Mouse (Mus musculus): ENCODE results near the gene Cdc42ep1. TPM values are rescaled to one million over a fixed set of nuclear protein-coding genes. Genes with fewer than 3 reads are reported as not detected.
"Not testable (repeated sequence)": the region's sequence is repeated elsewhere in the genome, so short reads cannot be mapped to it uniquely, and the experiment has no call there.

Gene Cdc42ep1
- polyA plus RNA-seq, 2 experiments from 2014 or later: not detected

DNA sequence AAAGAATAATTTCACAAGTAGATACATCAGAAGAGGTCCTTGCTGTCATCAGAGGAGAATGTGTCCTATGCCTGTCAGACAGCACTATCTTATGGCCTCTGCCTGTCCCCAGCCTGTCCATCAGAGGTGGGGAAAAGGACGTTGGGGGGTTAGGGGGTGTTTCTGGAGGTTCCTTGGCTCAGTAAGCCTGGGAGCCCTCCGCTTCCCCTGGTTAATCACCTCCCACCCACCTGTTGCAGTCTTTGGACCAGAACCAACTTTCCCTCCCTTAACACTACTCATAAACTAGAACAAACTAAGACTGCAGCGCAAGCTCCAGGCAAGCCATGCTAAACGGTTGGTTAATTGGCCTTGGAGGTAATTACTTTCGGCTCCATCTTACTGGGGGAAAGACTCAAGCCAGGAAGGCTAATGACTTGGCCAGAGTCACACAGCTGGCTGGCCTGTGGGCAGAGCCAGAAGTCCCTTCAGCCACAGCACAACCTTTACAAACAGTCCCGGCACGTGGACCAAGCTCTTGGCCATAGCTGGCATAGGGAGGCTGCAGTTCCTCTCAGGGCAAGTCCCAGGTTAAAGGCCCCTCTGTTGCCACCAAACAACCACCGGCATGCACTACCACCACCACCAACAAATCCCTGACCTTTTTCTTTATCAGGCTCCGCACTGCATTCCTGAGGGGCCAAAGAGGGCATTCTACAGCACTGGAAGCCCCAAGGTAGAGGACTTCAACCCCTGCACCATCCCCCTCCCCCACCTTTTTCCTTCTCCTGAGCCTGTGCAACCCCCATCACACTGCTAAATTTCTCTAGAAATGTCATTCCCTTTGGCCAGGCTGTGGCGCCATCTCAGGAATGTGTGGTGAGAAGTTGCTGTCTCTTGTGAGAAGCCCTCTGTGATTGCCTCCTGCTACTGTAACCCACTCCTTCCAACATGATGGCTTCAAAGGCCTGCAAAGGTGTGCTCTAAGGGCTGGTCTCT is 11.4 kb upstream of the Cdc42ep1 start:
- ATAC-seq: no peak

DNA sequence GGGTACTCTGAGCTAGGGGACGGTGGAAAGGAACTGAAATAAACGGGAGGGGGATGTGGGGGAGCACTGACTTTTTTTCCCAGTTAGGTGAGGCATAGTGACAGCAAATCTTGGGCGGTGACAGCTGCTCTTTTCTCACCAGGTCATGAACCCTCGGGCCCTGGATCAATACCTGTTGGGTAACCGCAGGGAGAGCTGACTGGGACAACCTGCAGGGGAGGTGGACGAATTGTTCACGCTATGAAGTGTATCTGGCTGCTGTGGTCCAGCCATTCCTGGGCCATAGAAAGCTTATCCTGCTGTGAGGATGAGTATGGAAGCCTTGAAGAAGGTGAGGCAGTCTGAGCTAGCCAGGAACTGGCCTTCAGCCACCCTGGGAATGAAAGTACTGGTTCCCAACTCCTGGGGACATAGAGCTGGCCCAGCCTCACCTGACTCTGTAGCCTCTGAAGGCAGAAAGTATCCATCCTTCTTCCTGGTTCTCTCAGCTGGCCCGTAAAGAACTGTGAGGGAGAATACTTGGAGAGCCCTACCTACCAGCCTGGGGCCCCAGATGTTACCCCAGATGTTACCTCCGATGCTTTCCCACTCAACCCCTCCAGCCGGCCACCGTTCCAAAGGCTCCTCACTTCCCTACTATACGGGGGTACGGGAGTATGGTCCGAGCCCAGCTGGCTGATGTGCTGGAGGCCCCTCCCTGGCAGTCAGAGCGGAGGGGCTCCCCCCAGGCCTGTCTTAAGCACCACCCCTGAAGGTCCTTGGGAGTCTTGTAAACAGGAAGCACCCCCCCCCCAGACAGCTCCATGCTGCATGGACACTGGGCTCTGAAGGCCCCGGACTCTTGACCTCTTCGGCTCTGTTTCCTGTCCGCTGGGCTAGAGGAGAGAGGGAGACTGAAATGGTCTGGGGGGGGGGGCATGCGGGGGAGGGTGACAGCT is 10.4 kb upstream of the Cdc42ep1 start:
- no peak for ATAC-seq

DNA sequence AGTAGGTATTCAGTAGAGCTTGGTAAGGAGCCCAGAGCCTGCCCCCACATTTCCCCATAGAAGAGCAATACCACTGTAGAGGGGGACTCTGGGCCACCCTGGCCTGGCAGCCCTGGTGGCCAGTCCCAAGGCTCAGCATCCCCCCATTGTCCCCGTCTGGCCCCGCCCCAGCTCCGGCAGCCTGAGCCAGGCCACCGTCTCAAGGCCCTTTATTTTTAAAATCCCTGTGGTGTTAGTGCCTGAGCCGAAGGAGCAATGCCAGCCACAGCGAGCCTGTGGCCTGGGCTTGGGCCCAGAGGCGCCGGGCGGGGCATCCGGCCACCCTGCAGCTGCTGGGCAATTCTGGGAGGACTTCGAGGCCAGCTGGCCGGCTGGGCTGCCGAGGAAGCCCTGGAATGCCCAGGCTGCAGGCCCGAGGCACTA is 9.7 kb upstream of the Cdc42ep1 start:
- ATAC-seq: no peak

DNA sequence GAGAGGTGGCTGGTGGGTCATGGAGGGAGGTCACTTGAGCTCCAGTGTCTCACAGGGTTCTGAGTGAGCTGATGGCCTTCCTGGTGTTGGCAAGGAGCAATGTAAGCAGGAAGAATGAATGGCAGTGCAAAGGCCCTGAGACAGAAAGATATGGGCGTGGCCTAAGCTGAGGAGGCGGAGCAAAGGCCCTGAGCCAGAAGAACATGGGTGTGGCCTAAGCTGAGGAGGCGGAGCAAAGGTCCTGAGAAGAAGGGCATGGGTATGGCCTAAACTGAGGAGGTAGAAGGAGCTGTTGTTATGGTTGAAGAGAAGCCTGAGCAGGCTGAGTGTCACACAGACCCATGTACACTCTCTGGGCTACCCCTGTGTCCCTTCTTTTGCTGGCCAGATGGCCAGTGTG is 8.8 kb upstream of the Cdc42ep1 start:
- ATAC-seq: no peak

DNA sequence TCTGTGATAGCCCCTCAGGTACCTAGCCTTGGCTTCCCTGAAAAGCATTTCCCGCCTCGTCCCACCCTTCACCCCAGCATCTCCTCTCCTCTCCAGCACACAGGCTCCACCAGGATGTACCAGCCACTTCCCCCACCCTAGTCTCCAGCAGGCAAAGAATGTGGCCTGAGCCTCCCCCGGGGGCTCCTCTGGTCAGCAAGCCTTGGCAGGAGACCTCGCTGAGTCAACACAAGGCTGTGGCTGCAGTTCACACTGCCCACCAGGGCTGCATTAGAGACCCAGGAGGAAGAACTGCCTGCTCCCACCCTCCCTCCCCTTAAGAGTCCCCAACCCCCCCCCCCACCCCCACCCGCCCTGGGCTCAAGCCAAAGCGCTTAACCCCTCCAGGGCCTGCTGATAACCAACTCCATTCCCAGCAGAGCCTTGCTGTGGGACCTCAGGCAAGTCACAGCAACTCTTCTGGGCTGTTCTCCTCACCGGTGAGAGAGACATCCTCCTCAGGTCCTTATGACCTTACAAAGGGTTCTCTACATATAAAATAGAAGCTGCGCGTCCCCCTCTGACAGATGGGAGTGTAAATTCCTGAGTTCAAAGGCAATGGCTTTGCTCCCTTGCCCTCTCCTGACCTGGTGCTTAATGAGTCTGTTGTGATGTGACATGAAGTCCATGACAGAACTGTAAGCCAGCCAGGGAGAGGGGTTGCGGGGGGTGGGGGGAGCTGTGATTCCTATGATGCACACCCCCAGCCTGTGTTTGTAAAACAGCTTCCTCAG is 8.0 kb upstream of the Cdc42ep1 start:
- no peak for ATAC-seq

DNA sequence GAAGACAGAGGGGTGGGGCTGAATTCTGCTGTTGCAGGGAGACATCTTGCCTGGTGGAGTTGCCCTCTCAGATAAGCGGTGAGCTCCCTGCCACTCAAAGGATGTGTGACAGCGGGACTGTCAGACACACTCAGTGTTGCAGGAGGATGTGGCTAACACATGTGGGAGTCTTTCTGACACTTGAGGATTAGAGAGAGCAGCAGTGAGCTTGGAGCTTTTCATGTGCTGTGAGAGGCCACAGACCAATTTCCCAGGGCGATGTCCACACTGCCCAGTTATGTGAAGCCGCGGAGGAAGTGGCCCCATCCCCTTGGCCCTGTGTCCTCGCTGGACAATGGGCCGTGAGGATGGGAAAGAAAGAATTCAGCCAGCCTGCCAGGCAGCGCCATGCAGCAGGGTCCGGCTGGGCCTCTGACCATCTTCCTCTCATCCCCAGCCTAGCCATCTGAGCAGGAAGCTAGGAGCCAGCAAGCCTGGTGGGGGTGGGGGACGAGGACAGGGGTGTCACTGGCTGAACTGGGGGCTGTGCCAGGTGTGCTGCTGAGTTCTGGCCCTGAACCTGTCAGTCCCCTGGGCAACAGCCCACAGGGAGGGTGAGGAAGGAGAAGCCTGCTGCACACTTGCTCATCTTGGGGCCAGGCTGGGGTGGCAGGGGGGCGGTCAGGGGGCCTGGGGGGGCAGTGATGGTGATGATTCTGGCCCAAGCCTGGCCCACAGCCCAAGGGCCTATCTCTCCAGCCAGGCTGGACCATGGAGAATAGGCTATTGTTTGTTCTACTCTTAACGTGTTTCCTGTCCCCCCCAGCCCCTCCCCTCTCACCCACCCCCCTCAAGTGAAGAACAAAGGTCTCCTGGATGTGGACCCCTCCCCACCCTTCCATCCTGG is 7.0 kb upstream of the Cdc42ep1 start:
- ATAC-seq: peak; percentile 95

DNA sequence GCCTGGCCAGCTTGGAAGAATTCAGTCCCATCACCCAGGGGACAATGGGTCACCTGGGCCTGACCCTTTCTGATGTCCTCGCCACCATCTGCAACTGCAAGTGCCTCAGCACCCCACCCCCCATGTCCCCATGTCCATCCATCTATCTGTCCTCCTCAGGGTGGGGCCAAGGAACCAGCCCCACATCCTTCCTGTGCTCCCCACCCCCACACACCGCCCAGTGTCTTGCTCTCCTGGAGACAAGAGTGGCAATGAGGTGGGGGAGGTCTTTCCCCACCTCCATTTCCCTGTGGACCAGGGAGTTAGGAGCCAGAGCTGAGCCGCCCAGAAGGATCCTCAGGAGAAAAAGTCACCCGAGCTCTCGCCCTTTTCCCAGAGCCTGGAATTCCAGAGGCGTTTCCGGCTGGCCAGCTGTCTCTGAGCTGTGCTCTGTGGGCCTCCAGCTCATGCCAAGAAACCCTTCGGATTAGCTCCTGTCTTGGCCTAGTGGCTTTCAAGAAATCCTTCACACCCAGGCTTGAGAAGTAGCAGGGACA is 6.3 kb upstream of the Cdc42ep1 start:
- no peak for ATAC-seq

DNA sequence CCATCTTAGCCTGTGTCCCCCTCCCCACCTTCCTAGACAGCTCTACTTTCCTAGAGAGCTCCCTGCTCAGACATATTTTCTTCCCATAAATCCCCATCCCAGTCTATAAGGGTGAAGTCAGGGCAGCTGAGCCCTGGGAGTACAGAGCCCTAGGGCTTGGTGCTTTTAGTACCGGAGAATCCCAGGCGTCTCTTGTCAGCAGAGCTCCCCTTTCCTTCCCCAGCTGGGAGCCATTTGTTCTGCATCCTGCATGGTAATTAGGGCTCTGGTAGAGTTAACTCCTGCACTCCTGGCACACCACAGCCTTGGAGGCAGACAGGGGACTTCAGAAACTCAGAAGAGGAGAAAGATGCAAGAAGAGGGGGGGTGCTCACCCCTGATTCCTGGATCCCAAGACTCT is 2.7 kb upstream of the Cdc42ep1 start:
- ATAC-seq: no peak

DNA sequence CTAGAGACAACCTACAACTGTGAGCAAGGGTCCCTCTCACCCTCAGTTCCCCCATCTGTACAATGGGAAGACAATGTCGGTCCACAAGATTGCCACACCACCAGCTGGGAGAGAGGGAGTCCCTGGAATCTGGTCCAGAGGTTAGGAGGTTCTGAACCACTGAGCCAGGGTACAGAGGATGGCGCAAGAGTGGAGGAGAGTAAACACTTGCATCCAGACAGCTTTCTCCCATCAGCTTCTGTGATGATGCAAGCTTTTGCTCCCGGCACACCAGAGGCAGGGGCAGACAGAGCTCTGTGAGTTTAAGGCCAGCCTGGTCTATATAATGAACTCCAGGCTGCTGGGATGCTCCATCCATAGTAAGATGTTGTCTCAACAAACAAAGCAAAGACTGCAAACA is 2.2 kb upstream of the Cdc42ep1 start:
- ATAC-seq: no peak

DNA sequence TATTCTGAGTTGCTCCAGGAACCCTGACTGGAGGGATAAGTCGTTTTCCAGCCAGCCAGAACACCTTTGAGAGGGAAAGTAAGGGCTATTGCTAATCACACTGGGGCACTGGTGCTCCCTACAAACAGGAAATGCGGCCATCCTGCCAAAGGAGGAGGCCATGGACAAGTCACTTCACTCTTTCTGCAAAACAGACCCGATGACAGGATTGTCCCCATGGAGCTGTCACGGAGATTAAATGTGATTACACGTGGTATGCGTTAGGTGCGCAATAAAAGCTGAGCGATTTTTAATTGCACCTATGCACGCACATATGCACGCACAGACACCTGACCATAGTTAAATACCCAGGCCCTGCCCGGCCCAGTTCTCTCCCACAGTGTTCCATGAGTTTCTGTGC is 1.7 kb upstream of the Cdc42ep1 start:
- ATAC-seq: no peak

DNA sequence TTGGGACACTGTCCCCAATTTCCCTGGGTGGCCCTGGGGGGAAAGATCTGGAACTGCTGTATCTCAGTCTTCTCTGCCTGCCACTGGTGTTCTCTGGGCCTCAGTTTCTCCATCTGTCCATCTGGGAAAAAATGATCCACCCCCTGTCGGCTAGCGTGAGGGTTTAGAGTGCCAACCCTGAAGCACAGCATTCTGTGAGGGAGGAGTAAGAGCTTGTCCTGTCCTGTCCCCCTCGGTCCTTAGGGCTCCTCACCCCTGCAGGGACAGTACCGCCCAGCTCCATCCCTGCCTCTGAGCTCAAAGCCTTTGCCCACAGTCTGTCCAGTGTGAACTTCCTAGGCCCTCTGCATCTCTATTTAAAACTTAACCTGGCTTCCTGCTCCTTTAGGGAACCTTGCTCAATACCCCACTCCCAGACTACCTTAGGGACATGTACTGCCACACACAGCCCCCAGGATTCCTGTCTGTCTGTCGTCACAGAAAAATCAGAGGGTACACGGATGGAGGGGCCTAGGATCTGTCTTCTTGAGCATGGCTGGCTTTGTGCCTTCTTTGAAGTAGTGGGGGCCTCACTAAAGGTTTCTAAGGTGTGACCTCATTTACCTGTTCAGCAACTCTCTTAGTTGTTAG is 1.1 kb upstream of the Cdc42ep1 start:
- no peak for ATAC-seq

DNA sequence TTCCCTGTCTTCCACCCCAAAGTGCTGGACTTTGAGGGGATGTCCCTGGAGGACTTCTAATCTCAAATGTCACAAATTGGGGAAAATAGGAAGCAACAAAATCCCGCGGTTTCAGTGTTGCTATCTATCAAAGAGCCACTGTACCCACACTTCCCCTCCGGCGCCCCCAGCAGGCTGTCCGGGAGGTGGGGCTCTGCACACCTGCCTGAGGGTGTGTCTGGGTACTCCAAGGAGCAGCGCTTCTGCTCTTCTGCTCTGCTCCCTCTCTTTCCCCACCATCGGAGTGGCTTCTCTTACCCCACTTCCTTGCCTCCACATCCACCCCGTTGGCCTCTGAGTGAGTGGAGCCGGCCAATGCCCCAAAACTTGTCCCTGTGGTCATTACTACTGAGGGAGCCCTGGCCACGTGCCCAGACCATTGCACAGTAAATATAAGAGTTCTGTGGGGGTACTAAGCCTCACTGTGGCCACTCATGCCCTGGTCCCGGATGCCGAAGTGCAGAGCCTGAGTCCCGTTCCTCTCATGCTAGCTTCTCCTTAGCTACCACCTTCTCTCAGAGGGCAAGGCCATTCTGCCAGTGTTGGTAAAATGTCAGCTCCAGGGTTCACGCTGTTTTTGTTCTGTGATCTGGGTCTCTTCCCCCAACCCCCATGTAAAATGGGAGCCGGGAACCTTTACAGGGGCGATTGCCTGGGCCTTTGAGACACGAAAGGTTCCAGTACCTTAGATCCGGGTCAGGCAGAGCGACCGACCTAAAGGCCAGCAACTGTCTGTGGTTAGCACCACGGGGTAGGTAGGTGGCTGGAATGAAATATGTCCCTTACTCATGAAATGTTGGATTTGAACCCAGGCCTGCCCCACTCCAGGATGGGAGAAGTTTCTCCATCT is 1.4 kb downstream of the Cdc42ep1 start:
- ATAC-seq: no peak

DNA sequence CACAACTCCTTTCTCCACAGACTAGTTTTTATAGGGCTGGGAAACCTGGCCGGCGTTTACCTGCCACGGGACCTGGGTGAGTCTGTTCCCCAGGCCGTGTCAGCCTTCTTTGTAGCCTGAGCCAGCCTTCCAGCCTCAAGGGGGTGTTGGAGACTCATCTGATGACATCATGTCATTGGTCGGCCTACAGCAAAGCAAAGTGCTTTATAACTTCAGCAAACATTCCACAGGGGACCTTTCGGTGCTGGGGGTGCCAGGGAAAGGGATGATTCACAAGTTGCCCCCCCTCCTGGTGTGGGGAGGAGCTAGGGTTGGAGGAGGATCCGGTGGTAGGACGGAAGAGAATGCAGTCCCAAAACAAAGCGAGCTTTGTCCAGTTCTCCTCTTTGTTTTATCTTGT is 2.4 kb downstream of the Cdc42ep1 start:
- ATAC-seq: no peak

DNA sequence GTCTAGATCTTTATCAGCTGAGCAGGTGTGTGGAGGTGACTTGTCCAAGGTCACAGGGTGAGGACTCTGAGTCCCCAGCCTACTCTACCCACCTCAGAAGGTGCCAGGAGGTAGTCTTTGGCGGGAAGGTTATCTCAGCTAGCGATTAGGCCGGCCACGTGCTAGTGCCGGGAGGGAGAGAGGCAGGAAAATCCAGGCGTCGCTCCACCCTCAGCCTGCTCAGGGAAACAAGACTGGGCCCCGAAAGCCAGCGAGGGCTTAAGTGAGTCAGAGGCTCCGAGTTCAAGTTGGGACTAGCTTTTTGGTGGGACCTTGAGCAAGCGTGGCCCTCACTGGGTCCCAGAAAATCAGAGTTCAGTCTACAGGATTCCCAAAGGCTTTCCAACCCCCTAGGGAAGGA is 2.9 kb downstream of the Cdc42ep1 start:
- ATAC-seq: no peak

DNA sequence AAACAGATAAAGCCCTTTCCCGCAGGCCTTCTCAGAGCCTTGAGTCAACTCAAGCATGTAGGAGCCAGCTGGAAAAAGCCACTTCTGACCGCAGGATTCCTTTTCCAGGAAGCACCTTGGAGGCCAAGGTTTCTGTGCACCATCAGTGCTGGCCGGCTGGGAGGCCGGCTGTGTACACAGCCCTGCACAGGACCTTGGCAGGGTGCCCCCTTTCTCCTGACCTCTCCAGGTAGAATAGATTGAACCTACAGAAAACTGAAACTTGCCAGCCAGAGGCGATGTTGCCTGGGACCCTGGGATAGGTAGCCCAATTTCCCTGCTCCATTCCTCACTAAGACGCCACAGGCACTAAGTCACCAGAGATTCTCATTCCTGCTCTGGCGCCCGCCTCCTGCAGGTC is 3.4 kb downstream of the Cdc42ep1 start:
- ATAC-seq: no peak

DNA sequence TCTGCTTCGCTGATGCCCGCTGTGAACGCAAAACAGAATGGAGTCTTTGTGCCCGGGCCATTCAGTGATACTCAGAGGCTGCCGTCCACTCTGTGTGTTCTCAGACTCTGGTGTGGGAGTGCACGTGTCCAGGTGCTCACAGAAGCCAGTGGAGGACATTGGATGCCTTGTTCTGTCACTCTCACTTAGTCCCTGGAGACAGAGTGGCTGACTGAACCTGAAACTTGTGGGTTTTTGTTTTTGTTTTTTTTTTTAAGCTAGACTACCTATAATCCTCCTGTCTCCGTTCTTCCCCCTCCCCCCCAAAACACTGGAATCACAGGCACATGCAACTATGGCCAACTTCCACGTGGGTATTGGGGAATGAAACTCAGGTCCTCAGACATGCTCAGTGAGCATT is 3.9 kb downstream of the Cdc42ep1 start:
- ATAC-seq: no peak

DNA sequence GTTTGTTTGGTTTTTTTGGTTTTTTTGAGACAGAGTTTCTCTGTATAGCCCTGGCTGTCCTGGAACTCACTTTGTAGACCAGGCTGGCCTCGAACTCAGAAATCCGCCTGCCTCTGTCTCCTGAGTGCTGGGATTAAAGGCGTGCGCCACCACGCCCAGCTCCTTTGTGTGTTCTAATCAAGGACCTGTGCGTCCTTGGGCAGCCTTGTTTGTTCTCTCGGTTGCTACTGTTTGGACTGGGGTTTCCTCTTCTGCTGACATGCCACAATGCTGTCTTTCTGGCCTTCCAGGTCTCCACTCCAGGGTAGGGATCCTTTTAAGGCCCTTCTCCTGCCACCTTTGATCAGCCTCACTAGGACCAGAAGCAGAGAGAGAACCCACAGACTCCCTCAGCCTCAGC is 4.4 kb downstream of the Cdc42ep1 start:
- ATAC-seq: not testable (repeated sequence)

DNA sequence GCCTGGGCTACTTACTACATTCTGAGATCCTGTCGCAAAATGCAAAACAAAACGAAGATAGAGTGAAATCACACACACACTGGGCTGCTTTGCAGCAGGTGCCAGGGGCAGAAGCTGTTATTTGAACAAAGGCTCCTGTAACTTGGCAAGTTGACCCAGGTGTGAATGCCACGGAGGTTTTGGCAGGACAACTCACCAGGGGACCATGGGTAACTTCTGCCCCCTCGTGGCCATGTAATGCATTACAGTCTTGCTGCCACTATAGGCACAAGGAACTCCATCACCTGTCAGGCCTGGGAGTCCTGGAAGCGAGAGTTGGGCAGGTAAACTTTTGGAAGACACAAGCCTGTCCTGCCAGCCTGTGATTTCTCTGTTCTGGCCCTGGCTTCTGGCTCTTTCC is 6.0 kb downstream of the Cdc42ep1 start:
- ATAC-seq: peak; percentile 46

DNA sequence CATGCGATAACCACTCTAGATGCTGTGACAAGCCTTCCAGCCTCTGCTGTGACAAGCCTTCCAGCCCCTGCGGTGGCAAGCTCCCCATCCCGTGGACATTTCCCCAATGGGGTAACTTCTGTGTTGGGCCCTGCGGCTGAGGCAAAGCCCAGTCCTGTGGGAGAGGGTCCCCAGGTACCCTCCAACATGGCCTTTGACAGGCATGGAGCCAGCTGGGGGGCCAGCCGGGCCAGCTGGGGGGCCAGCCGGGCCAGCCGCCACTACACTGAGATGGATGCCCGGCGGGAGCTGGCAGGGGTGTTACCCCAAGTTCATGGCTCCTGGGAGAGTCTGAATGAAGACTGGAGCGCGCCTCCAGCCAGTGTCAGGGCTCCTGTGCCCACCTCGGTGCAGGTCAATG is 7.1 kb downstream of the Cdc42ep1 start:
- no peak for ATAC-seq

All from activated CD4-positive, CD25-positive, alpha-beta regulatory T cell, adult 4 months (primary cell).